Mouse (Mus musculus) gastrocnemius, postnatal 4 days (tissue): ENCODE results near the gene Stk32c. TPM values are rescaled to one million over a fixed set of nuclear protein-coding genes. Genes with fewer than 3 reads are reported as not detected.

Source experiments
- DNase-seq, 2 experiments: peaks; one replicate each; pipeline ENCODE4 v3.0.0; 2021 to 2022; ENCODE audit warnings: low spot score in 2 of 2, mixed read lengths in 2 of 2
- total RNA-seq, 2 experiments: library from RNA; stranded (reverse); gene quantifications; 2 replicates each; pipeline ENCODE4 v1.2.3; 2021

Stk32c gene
- total RNA-seq, 2 experiments from 2014 or later = 1.6 to 1.7 TPM

DNA sequence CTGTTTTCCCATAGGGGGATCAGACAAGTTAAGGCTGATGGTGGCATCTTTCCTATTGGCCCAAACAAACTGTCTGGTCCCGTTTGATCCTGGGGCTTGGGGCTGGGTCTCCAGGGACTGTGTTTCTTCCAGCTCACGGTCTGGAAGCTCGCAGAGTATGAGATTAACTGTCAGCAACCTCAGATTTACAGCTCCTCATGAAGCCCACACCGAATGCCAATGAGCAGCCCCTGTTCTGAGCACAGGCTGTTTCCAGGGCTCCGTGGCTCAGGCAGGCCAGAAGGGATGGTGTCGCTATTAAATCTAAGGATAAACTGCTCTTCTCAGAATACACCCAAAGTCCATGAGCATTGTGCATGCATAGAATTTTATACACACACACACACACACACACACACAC, 138.9 kb downstream of the Stk32c start:
- no peak for DNase-seq

DNA sequence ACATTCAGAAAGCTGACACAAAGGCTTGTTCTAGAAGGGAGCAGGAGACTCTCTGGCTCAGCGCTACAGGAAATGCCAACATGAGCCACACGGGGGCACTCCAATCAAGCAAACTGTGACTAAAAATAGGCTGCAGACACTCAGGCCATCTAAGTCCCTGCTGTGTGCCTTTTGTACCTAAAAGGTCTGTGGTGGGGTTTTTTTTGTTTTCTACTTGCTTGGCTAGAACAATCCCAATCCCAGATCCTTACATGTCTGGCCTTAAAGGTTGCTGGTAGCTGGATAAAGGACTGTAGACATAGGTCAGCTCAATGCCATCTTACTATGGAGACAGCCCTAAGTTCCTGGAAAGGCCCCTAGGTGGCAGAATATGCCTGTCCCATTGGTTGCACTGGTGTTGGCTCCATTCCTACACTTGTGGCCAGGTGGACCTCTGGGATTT, 144.9 kb downstream of the Stk32c start:
- peak; percentile 46 to 68 for DNase-seq

DNA sequence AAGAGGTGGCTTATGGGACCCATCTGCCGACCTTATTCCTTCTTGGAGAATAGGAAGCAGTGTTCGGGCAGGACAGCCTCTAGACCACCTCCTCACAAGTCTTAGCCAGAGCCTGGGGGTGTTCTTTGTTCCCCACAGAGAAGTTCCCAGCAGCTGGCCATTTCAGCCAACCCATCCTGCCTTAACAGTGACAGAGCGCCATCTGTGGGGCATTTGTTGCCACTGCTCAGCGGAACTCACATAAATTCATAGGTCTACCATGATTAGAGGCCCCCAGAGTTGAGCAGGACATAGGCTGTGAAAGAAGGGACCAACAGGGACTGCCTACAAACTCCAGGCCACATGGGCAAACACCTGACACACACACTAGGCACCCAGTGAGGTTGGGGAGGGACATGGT, 149.7 kb downstream of the Stk32c start:
- no peak for DNase-seq

Other genes starting within 250 kb of the Stk32c start
- gene Dpysl4, start 127.3 kb downstream of the Stk32c start, total RNA-seq = 1 to 10 TPM; 3.7 to 3.9 TPM
- 1 to 10 TPM; 2.0 to 2.2 TPM for gene Lrrc27, start 319 bp downstream of the Stk32c start, total RNA-seq
- gene Pwwp2b, start 35.2 kb upstream of the Stk32c start, total RNA-seq = 1 to 10 TPM; 7.0 to 7.1 TPM
- gene Inpp5a, start 175.8 kb upstream of the Stk32c start, total RNA-seq = 100 to 1,000 TPM; 104 TPM